Mouse (Mus musculus): ENCODE measurements around the gene Rbpj. TPM values are rescaled to one million over a fixed set of nuclear protein-coding genes. Genes with fewer than 3 reads are reported as not detected.

Gene Rbpj
- polyA plus RNA-seq, 1 experiment from 2014 or later = 56.1 TPM

GRCm38 (mm10) chr5:53697794-53698193 is 231.8 kb downstream of the Rbpj start:
- ATAC-seq (ENCODE audit: low FRiP score) (no peak), DNase-seq (ENCODE audit: low spot score) (no peak)
- Histone ChIP-seq H3K9ac (ENCODE audit: low read depth, low read length) (no peak overlapping the region), H3K4me1 (replicated peaks; ENCODE audit: control insufficient read depth, insufficient read depth, low read length) (no peaks in the 10 kb centered on the region), H3K4me3 (ENCODE audit: low read depth, low read length) (no peak overlapping the region), H3K27ac (ENCODE audit: low read depth, low read length) (no peak overlapping the region), H3K4me2 (replicated peaks; ENCODE audit: low read depth, low read length) (no peak overlapping the region), H3K36me3 (ENCODE audit: control insufficient read depth, insufficient read depth, low read length) (no peaks in the 10 kb centered on the region), H3K27me3 (ENCODE audit: control insufficient read depth, insufficient read depth, low read length) (no peaks in the 10 kb centered on the region), H3K9me3 (ENCODE audit: control insufficient read depth, low read length) (no peaks in the 10 kb centered on the region)
- WGBS = 74% methylated on average over 9 of the region's 9 CpGs

DNA sequence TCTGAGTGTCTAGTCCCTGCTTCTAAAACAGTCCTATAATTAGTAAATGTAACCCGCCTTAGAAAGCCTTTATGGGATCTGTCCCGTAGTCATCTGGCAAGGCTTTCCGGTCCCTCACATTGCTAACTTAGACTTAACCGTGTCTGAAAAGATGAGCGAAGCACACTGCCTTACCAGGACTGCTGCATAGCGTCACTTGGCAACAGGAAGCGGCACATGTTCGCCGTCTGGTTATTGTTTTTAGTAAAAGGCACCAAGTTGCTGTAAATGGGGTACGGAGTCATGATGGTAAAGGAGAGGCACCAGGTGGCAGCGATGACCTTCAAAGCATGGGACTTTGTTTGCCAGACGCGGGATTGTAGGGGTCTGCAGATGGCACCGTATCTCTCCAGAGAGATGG is 236.7 kb downstream of the Rbpj start:
- H3K4me1 ChIP-seq (replicated peaks; ENCODE audit: control insufficient read depth, insufficient read depth, low read length) = peaks cover 3% of the 10 kb centered on the region; the same call in 1 of the 2 replicates
- H3K9me3 ChIP-seq (ENCODE audit: control insufficient read depth, low read length) = no peaks in the 10 kb centered on the region
- H3K4me3 ChIP-seq (ENCODE audit: low read depth, low read length) = no peak overlapping the region
- no peaks in the 10 kb centered on the region for H3K27me3 ChIP-seq (ENCODE audit: control insufficient read depth, insufficient read depth, low read length)
- ATAC-seq (ENCODE audit: low FRiP score) = no peak
- H3K4me2 ChIP-seq (replicated peaks; ENCODE audit: low read depth, low read length) = no peak overlapping the region
- 92% methylated on average over 14 of the region's 14 CpGs for WGBS
- DNase-seq (ENCODE audit: low spot score) = no peak
- no peak overlapping the region for H3K9ac ChIP-seq (ENCODE audit: low read depth, low read length)
- H3K27ac ChIP-seq (ENCODE audit: low read depth, low read length) = no peak overlapping the region
- H3K36me3 ChIP-seq (ENCODE audit: control insufficient read depth, insufficient read depth, low read length) = no peaks in the 10 kb centered on the region

Other genes with a start within 250 kb of the Rbpj start
- 66.3 and 69.2 TPM in 2 replicates for gene Smim20, start 199.1 kb upstream of the Rbpj start, polyA plus RNA-seq (2014; fragmentation: Nextera tagmentation; extraction: Ambion mirVana)
- 1.8 and 1.9 TPM in 2 replicates for gene Cckar, start 241.6 kb downstream of the Rbpj start, polyA plus RNA-seq (2014; fragmentation: Nextera tagmentation; extraction: Ambion mirVana)